Mouse (Mus musculus): ENCODE data around the gene Mef2d.

DNA sequence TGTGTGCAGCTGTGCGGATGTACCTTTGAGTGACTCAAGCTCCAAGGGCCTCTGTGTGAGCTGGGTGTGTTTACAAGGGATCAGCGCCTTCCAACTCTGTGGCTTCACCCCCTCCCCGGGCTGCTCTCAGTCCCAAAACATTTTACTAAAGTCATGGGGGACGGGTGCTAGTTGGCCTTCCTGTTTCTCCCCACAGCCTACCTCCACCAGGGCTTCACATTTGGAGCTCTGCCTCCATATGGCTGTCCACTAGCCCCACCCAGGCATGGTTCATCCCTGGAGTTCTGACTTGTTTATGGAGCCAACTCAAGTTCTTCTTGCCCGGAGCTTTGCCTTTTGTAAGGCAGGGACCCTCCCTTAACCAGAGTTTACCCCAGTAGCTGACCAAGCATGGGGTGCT, 28.2 kb downstream of the Mef2d start:
- no peak for TF ChIP-seq CTCF (IDR thresholded peaks at IDR 0.05; ENCODE audit: extremely low read depth, insufficient read length, insufficient replicate concordance, low read depth, low read length)
- TF ChIP-seq POLR2A (IDR thresholded peaks at IDR 0.05; ENCODE audit: low read depth, low read length): no peak
